Mouse (Mus musculus) heart, postnatal 10 days (tissue): ENCODE results near the gene Cyb5r1. TPM values are rescaled to one million over a fixed set of nuclear protein-coding genes. Genes with fewer than 3 reads are reported as not detected.

Experiments used
- DNase-seq, 2 experiments: peaks; one replicate each; pipeline ENCODE4 v3.0.0; 2021
- intact Hi-C: fragments of 180-260 bp; cut with DNase I; formaldehyde crosslinking; loops from one replicate; pipeline ENCODE4 v1.15.1; 2025
- total RNA-seq, 2 experiments: library from RNA; stranded (reverse); gene quantifications; 2 replicates each; pipeline ENCODE4 v1.2.3; 2021

Gene Cyb5r1
- total RNA-seq = 10 to 100 TPM; 31.0 to 33.4 TPM

DNA sequence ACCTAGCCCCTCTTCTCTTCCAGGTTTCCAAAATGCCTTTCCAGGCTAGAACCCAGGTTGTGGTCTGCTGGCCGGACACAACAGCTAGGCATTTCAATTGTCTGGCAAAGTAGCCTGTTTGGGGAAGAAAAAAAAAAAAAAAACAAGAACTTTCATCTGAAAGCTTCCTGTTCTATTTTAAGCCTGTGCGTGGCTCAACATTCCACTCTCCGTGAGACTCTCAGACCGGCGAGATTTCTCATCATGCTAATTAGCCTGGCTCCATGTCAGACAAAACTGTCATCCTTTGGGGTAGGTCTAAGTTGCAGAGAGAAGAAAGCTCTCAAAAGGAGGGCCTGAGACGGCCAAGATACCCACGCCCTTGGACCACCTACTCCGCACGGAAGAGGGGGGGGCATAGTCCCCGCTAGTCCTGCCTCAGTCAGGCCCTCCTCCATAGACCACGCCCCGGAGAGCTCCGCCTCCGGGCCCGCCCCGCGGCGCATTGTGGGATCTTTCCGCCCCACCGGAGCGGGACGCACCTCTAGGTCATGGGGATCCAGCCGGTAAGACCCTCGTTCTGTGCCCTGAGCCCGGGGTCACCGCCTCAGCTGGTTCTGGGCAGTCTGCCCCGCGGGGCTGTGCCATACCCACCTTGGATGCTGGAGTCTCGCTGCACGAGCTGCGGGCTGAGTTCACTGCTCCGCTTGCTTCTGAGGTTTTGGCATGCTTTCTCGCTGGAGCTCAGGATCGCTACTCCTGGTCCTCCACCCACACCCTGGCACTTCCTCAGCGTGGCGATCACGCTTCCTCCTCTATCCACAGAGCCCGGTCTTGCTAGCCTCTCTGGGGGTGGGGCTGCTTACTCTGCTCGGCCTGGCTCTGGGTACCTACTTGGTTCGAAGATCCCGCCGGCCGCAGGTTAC is at the start of gene Cyb5r1:
TSS of gene Cyb5r1 (plus strand) at position 51 of the 905 bp plus-strand sequence.
- peak; percentile 86 to 87 for DNase-seq
- intact Hi-C loops = no loop called here

DNA sequence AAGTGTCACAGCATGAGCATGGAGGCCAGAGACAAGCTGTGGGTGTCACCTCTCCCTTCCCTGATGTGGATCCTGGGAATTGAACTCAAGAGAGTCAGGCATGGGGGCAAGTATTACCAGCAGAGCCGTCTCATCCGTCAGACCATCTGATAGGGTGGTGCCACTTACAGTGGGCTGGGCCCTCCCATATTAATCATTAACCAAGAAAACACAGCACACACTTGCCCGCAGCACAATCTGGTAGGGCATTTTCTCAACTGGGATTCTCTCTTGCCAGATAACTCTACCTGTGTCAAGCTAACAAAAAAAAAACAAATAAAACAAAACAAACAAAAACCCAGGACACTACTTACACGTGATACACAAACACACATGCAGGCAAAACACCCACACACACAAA is 47.9 kb upstream of the Cyb5r1 start:
- intact Hi-C loops = no loop called here

GRCm38 (mm10) chr1:134360656-134361055 is 44.7 kb upstream of the Cyb5r1 start:
- no peak for DNase-seq
- intact Hi-C loops = loop anchor here (2.0 kb wide), 1 partner anchor 60 kb away; no protein-coding TSS in a partner anchor

More for the DNA sequence above, 47.9 kb upstream of the Cyb5r1 start:
- no peak for DNase-seq

GRCm38 (mm10) chr1:134361195-134361856 is 44.0 kb upstream of the Cyb5r1 start:
- intact Hi-C loops = loop anchor here (2.0 kb wide), 1 partner anchor 61 kb away; no protein-coding TSS in a partner anchor
- DNase-seq = no peak

DNA sequence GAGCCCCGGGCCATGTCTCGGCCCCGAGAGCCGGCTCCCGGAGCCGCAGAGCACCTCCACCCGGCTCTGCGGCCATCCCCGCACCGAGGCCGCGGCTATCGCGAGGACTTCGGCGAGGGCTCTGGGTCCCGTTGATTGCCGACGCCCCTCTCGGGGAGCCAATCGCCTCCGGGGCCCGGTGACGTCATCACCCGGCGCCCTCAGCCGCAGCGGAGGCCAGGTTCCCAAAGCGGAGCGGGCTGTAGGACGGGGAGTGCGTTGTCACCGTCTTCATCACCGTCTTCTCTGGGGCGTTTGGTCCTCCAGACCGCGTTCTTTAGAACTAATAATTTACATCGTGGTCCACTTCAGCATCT is 43.5 kb upstream of the Cyb5r1 start, which contains the start of gene Tmem183a:
TSS of gene Tmem183a (minus strand) at position 123 of the 356 bp plus-strand sequence.
- peak; percentile 97 for DNase-seq
- intact Hi-C loops = loop anchor here (2.0 kb wide), 3 partner anchors 53 to 93 kb away; partner anchors contain the start of genes Adipor1 and Klhl12

GRCm38 (mm10) chr1:134363194-134363593 is 42.2 kb upstream of the Cyb5r1 start:
- intact Hi-C loops = loop anchor here (2.0 kb wide), 2 partner anchors 52 to 92 kb away; partner anchors contain the start of genes Adipor1 and Klhl12
- no peak for DNase-seq

DNA sequence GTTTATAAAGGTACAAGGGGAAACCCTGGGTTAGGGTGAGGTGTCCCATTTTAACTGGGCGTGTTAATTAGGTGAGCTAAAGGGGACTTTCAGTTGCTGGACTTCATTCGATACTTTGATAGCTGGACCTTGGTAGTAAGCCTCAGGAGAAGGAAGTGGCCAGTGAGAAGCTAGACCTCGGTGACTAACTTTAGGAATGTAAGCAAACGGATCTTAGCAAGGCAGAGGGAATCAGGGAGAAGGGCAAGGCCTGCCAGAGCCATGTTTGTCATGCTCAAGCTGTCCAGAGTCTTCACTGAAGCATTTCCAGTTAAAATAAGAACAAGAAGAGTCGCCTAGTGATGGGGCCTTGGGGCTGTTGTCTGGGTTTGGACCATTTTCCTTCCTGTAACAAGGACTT is 39.9 kb upstream of the Cyb5r1 start:
- intact Hi-C loops = no loop called here

DNA sequence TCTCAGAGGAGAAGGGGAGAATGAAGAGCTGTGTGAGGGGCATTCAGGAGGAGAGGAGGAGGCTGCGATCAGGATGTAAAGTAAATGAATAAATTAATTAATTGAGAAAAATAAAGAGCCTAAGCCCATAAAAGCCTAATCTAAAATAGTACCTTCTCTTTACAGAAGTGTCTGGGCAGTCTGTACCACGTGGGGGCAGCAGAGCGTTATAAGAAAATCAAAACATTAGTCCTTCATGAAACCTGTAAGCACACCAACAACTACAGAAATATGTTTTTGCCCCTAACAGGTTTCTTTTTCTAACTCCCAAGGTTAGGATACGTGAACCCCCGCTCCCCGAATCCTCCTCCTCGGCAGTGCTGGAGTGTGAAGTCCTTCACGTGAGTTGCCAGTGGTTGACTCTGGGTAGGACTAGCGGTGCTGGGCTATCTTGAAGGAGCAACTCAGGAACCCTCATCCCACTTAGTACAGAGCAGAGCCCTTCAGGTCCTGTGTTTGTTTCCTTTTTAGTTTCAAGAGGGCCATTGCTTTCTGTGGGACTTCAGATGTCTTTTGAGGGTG is 36.5 kb upstream of the Cyb5r1 start:
- DNase-seq = peak; percentile 66 to 85
- intact Hi-C loops = no loop called here

More for the DNA sequence above, 39.9 kb upstream of the Cyb5r1 start:
- no peak for DNase-seq

DNA sequence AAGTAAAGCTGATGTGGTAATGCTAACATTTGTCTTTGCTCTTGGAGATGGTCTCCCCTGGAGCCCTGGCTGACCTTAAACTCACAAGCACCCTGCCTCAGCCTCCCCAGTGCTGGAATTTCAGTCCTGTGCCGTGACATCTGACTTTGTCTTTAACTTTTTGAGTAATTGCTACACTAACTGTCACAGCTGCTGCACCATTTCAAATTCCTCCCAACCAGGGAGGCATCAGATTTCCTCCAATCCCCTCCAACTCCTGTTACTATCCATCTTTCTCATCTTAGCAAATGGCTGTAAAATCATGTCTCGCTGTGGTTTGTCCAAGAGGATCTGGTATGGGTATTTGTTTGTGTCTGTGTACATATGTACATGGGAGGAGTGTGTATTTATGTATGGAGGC is 31.2 kb upstream of the Cyb5r1 start:
- intact Hi-C loops = loop anchor here (5.0 kb wide), 1 partner anchor 233 kb away; no protein-coding TSS in a partner anchor

GRCm38 (mm10) chr1:134381051-134381450 is 24.3 kb upstream of the Cyb5r1 start:
- DNase-seq = no peak
- intact Hi-C loops = no loop called here

More for the DNA sequence above, 31.2 kb upstream of the Cyb5r1 start:
- no peak for DNase-seq

DNA sequence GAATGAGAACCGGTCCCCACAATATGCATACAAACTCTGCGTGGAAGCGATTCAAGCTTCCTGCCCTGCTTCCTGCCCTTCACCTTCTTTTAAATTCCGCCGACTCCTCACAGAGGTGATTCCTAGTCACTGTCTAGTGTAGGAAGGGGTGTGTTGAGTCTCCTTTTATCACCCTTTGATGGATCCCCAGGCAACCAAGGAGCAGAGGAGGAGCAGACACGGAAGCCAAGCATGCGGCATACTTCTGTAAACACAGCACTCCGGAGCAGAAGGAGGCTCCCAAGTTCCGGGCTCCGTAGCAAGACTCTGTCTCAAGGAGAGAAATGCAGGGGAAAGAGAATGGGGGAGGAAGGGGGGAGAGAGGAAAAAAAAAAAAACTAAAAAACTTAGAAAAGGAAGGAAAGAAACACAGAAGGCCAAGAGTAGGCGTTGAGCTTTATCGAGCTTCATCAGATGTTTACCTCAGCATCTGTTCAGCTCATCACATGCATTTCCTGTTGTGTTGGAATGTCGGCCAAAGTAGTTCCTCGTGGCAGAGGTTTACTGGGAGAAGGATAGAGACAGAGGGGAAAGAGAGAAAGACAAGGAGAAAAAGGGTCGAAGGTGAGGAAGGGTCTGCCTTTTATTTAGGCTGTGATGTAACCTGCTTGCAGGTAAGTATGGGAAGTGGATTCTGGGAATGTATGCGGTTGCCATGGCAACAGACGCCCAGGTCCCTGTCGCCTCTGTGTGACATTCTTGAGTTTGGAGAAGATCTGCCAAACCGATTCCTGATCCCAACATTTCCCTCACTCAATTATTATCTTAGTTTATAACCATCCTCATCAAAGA is 23.3 kb upstream of the Cyb5r1 start:
- DNase-seq = peak in 1 of 2 experiments; percentile 36
- intact Hi-C loops = no loop called here

DNA sequence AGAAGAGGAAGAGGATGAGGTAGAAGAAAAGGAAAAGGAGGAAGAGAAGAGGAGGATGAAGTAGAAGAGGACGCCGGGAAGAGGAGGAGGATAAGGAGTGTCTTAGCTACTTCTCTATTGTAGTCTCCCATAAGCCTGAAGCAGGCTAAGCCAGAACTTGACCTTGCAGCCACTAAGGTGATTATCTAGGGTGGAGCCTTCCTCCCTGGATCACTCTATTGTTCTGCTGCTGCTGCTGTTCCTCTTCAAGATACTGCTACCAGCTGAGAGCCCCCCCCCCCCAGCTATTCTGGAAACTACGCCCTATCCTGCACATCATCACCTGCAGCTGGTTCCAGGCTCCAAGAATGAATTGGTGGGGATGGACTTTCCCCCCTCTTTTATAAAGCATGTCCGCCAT is 20.8 kb upstream of the Cyb5r1 start:
- no peak for DNase-seq
- intact Hi-C loops = no loop called here

- no peak for DNase-seq
- intact Hi-C loops = no loop called here
These were observed 20.2 kb upstream of the Cyb5r1 start for GRCm38 (mm10) chr1:134385176-134385575.

DNA sequence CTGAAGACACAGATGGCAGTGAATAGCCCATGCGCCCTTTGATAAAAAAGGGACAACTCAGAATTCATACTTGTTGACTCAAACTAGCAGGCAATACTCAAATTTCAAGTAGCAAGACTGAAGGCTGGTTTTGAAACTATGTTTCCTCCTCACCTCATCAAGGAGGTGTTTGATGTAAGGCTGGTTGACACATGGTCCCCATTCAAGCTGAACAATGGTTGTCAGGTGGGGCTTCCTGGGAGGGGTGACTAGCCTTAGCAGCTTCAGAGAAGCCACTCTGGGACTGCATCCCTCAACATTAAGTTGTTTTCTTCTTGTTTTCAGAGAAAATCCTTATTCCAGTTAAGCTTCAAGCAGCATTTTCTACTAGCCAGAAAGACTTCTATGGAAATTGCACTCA is 19.7 kb upstream of the Cyb5r1 start, which contains the start of gene 4933406M09Rik:
TSS of gene 4933406M09Rik (plus strand) at position 275 of the 400 bp plus-strand sequence.
- DNase-seq = no peak
- intact Hi-C loops = no loop called here

- DNase-seq = no peak
- intact Hi-C loops = no loop called here
These were observed 11.5 kb upstream of the Cyb5r1 start for GRCm38 (mm10) chr1:134393827-134394226.

GRCm38 (mm10) chr1:134398210-134398609 is 7.1 kb upstream of the Cyb5r1 start:
- intact Hi-C loops = no loop called here
- DNase-seq = no peak

DNA sequence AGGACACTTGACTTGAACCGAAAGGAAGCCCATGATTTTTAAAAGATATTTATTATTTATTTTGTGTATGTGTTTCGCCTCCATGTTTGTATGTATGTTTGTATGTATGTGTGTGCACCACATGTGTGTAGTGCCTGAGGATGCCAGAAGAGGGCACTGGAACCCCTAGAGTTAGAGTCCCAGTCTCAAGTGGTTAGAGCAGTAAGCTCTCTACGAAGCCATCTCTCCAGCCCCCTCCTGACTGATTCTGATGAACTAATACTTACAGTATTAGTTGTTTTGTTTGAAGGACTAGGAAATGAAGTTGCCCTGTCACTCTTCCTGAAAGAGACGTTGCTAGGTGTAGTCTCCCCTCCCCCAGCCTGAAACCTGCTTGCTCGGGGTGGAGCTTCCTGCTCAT is 5.6 kb upstream of the Cyb5r1 start:
- intact Hi-C loops = no loop called here
- no peak for DNase-seq

DNA sequence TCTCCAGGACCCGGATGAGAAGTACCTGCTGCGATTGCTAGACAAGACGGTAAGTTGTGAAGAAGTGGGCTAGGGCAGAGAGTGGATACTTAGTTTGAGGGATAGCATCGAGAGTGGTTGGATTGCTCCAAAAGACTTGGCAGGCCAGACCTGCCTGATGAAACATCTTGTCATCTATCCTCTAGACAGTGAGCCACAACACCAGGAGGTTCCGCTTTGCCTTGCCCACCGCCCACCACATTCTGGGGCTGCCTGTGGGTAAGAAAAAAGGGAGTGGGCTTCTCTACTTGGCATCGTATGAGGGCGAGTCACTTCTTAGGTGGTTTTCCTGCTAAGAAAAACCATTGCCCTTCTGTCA is 1.0 kb downstream of the Cyb5r1 start:
- intact Hi-C loops = no loop called here
- DNase-seq = no peak

DNA sequence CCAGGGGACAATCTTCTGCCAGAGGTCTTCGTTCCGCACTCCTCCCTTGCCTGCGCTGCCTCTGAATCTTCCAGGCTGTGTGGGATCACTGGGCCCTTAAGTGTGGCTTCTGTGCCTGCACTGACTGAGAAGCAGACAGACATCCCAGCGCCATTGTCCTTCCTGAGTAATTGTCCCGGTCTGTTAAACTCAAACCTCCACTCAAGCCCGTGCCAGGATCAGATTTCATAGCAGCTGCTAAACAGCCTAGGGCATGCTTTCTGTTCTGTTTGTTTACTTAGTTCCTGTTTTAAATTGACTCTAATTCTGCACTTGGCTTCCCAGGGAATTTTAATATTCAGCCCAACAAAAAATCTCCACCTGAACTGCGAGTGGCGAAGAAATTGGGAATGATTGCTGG is 2.7 kb downstream of the Cyb5r1 start:
- no peak for DNase-seq
- intact Hi-C loops = no loop called here
